Mouse (Mus musculus): ENCODE results near the gene Kcnh2.

The Kcnh2 gene

GRCm38 (mm10) chr5:24346313-24346712, 5.1 kb downstream of the Kcnh2 start:
- DNase-seq (ENCODE audit: low spot score) = no peak

- no peak for DNase-seq (ENCODE audit: low spot score)
These were observed 6.8 kb downstream of the Kcnh2 start for GRCm38 (mm10) chr5:24344477-24345051.

GRCm38 (mm10) chr5:24343977-24344436, 7.4 kb downstream of the Kcnh2 start:
- DNase-seq (ENCODE audit: low spot score) = no peak

GRCm38 (mm10) chr5:24343379-24343778, 8.0 kb downstream of the Kcnh2 start:
- no peak for DNase-seq (ENCODE audit: low spot score)

- no peak for DNase-seq (ENCODE audit: low spot score)
These were observed 8.4 kb downstream of the Kcnh2 start for GRCm38 (mm10) chr5:24342966-24343365.

- DNase-seq (ENCODE audit: low spot score) = no peak
These were observed 9.0 kb downstream of the Kcnh2 start for GRCm38 (mm10) chr5:24342205-24342963.

- DNase-seq (ENCODE audit: low spot score) = no peak
These were observed 13.6 kb downstream of the Kcnh2 start for GRCm38 (mm10) chr5:24337821-24338220.

GRCm38 (mm10) chr5:24337366-24337765, 14.0 kb downstream of the Kcnh2 start:
- no peak for DNase-seq (ENCODE audit: low spot score)

- no peak for DNase-seq (ENCODE audit: low spot score)
These were observed 15.4 kb downstream of the Kcnh2 start for GRCm38 (mm10) chr5:24335888-24336511.

- no peak for DNase-seq (ENCODE audit: low spot score)
These were observed 16.7 kb downstream of the Kcnh2 start for GRCm38 (mm10) chr5:24334749-24335148.

- no peak for DNase-seq (ENCODE audit: low spot score)
These were observed 19.0 kb downstream of the Kcnh2 start for GRCm38 (mm10) chr5:24332401-24332800.

- no peak for DNase-seq (ENCODE audit: low spot score)
These were observed 21.5 kb downstream of the Kcnh2 start for GRCm38 (mm10) chr5:24329965-24330298.

- no peak for DNase-seq (ENCODE audit: low spot score)
These were observed 22.0 kb downstream of the Kcnh2 start for GRCm38 (mm10) chr5:24329212-24329964.

GRCm38 (mm10) chr5:24328813-24329211, 22.6 kb downstream of the Kcnh2 start:
- DNase-seq (ENCODE audit: low spot score) = no peak

- no peak for DNase-seq (ENCODE audit: low spot score)
These were observed 24.5 kb downstream of the Kcnh2 start for GRCm38 (mm10) chr5:24326842-24327417.

GRCm38 (mm10) chr5:24326166-24326841, 25.1 kb downstream of the Kcnh2 start:
- DNase-seq (ENCODE audit: low spot score) = no peak

GRCm38 (mm10) chr5:24325251-24325650, 26.2 kb downstream of the Kcnh2 start:
- no peak for DNase-seq (ENCODE audit: low spot score)

- no peak for DNase-seq (ENCODE audit: low spot score)
These were observed 29.4 kb downstream of the Kcnh2 start for GRCm38 (mm10) chr5:24321711-24322682.

GRCm38 (mm10) chr5:24320894-24321293, 30.5 kb downstream of the Kcnh2 start:
- DNase-seq (ENCODE audit: low spot score) = no peak

- no peak for DNase-seq (ENCODE audit: low spot score)
These were observed 31.0 kb downstream of the Kcnh2 start for GRCm38 (mm10) chr5:24320467-24320813.
